Mouse (Mus musculus) left cerebral cortex, postnatal 25 days (tissue): ENCODE measurements around the gene 2010111I01Rik. TPM values are rescaled to one million over a fixed set of nuclear protein-coding genes. Genes with fewer than 3 reads are reported as not detected.

Source experiments
- DNase-seq, 2 experiments: peaks; one replicate each; pipeline ENCODE4 v3.0.0; 2022; ENCODE audit warnings: low spot score in 2 of 2, mixed read lengths in 1 of 2
- intact Hi-C: fragments of 180-260 bp; cut with DNase I; formaldehyde crosslinking; loops from one replicate; pipeline ENCODE4 v1.15.1; 2025
- total RNA-seq, 2 experiments: library from RNA; stranded (reverse); gene quantifications; 2 replicates each; pipeline ENCODE4 v1.2.3; 2021

2010111I01Rik gene
- total RNA-seq, 2 experiments from 2014 or later, result 93.6 to 105 TPM

- no peak for DNase-seq
- intact Hi-C loops, result no loop called here
Observed at GRCm38 (mm10) chr13:63127516-63127915, 162.8 kb downstream of the 2010111I01Rik start.

- intact Hi-C loops, result no loop called here
- DNase-seq, result no peak
Observed at GRCm38 (mm10) chr13:63134879-63135421, 170.3 kb downstream of the 2010111I01Rik start.

GRCm38 (mm10) chr13:63135994-63136393, 171.3 kb downstream of the 2010111I01Rik start:
- intact Hi-C loops, result no loop called here
- peak in 1 of 2 experiments; percentile 53 for DNase-seq

- intact Hi-C loops, result no loop called here
- no peak for DNase-seq
Observed at GRCm38 (mm10) chr13:63136775-63137174, 172.1 kb downstream of the 2010111I01Rik start.

GRCm38 (mm10) chr13:63138376-63139048, 173.8 kb downstream of the 2010111I01Rik start:
- DNase-seq, result no peak
- intact Hi-C loops, result no loop called here

- intact Hi-C loops, result no loop called here
- DNase-seq, result peak in 1 of 2 experiments; percentile 71
Observed at GRCm38 (mm10) chr13:63139463-63140226, 175.0 kb downstream of the 2010111I01Rik start.

GRCm38 (mm10) chr13:63140784-63141183, 176.1 kb downstream of the 2010111I01Rik start:
- intact Hi-C loops, result no loop called here
- no peak for DNase-seq

GRCm38 (mm10) chr13:63141275-63141674, 176.6 kb downstream of the 2010111I01Rik start:
- no peak for DNase-seq
- intact Hi-C loops, result no loop called here

GRCm38 (mm10) chr13:63146604-63147188, 182.0 kb downstream of the 2010111I01Rik start:
- no peak for DNase-seq
- intact Hi-C loops, result no loop called here

GRCm38 (mm10) chr13:63148157-63148556, 183.5 kb downstream of the 2010111I01Rik start:
- no peak for DNase-seq
- intact Hi-C loops, result no loop called here

GRCm38 (mm10) chr13:63150470-63151020, 185.9 kb downstream of the 2010111I01Rik start:
- intact Hi-C loops, result no loop called here

GRCm38 (mm10) chr13:63151028-63151738, 186.5 kb downstream of the 2010111I01Rik start:
- intact Hi-C loops, result no loop called here

More at GRCm38 (mm10) chr13:63150470-63151020, 185.9 kb downstream of the 2010111I01Rik start:
- no peak for DNase-seq

GRCm38 (mm10) chr13:63152498-63152897, 187.8 kb downstream of the 2010111I01Rik start:
- intact Hi-C loops, result no loop called here
- no peak for DNase-seq

More at GRCm38 (mm10) chr13:63151028-63151738, 186.5 kb downstream of the 2010111I01Rik start:
- DNase-seq, result no peak

GRCm38 (mm10) chr13:63153397-63153796, 188.7 kb downstream of the 2010111I01Rik start:
- no peak for DNase-seq
- intact Hi-C loops, result no loop called here

- DNase-seq, result peak; percentile 32 to 47
- intact Hi-C loops, result no loop called here
Observed at GRCm38 (mm10) chr13:63154851-63155571, 190.3 kb downstream of the 2010111I01Rik start.

- no peak for DNase-seq
- intact Hi-C loops, result no loop called here
Observed at GRCm38 (mm10) chr13:63156264-63156663, 191.6 kb downstream of the 2010111I01Rik start.

GRCm38 (mm10) chr13:63170282-63171073, 205.8 kb downstream of the 2010111I01Rik start:
- DNase-seq, result no peak
- intact Hi-C loops, result no loop called here
